Mouse (Mus musculus): ENCODE results near the gene Gpalpp1.
A peak's percentile ranks its signal among the peaks of the same experiment; 100 is the strongest.

Gene Gpalpp1

GRCm38 (mm10) chr14:76115744-76116143 is 5.2 kb upstream of the Gpalpp1 start:
- no peak for DNase-seq (ENCODE audit: low spot score in 2 of 2)

GRCm38 (mm10) chr14:76099543-76099942 is 11.0 kb downstream of the Gpalpp1 start:
- DNase-seq (ENCODE audit: low spot score in 2 of 2) = no peak

GRCm38 (mm10) chr14:76097815-76098214 is 12.7 kb downstream of the Gpalpp1 start:
- DNase-seq (ENCODE audit: low spot score in 2 of 2) = no peak

GRCm38 (mm10) chr14:76097244-76097643 is 13.3 kb downstream of the Gpalpp1 start:
- DNase-seq (ENCODE audit: low spot score in 2 of 2) = no peak

GRCm38 (mm10) chr14:76084188-76084587 is 26.4 kb downstream of the Gpalpp1 start:
- DNase-seq (ENCODE audit: low spot score in 2 of 2) = no peak

GRCm38 (mm10) chr14:76082086-76082636 is 28.4 kb downstream of the Gpalpp1 start:
- no peak for DNase-seq (ENCODE audit: low spot score in 2 of 2)

GRCm38 (mm10) chr14:76081451-76081850 is 29.1 kb downstream of the Gpalpp1 start:
- DNase-seq (ENCODE audit: low spot score in 2 of 2) = no peak

- DNase-seq (ENCODE audit: low spot score in 2 of 2) = peak in 1 of 2 experiments; percentile 21
Observed at GRCm38 (mm10) chr14:76077088-76077491, 33.5 kb downstream of the Gpalpp1 start.

GRCm38 (mm10) chr14:76076602-76077001 is 34.0 kb downstream of the Gpalpp1 start:
- DNase-seq (ENCODE audit: low spot score in 2 of 2) = no peak

- DNase-seq (ENCODE audit: low spot score in 2 of 2) = no peak
Observed at GRCm38 (mm10) chr14:76075721-76076120, 34.8 kb downstream of the Gpalpp1 start.

- no peak for DNase-seq (ENCODE audit: low spot score in 2 of 2)
Observed at GRCm38 (mm10) chr14:76074206-76074605, 36.4 kb downstream of the Gpalpp1 start.

- DNase-seq (ENCODE audit: low spot score in 2 of 2) = no peak
Observed at GRCm38 (mm10) chr14:76072626-76073025, 37.9 kb downstream of the Gpalpp1 start.

- DNase-seq (ENCODE audit: low spot score in 2 of 2) = no peak
Observed at GRCm38 (mm10) chr14:76069296-76069695, 41.3 kb downstream of the Gpalpp1 start.

- no peak for DNase-seq (ENCODE audit: low spot score in 2 of 2)
Observed at GRCm38 (mm10) chr14:76068296-76068695, 42.3 kb downstream of the Gpalpp1 start.

GRCm38 (mm10) chr14:76067237-76067636 is 43.3 kb downstream of the Gpalpp1 start:
- no peak for DNase-seq (ENCODE audit: low spot score in 2 of 2)

- DNase-seq (ENCODE audit: low spot score in 2 of 2) = no peak
Observed at GRCm38 (mm10) chr14:76059441-76059840, 51.1 kb downstream of the Gpalpp1 start.

GRCm38 (mm10) chr14:76053726-76054125 is 56.8 kb downstream of the Gpalpp1 start:
- no peak for DNase-seq (ENCODE audit: low spot score in 2 of 2)

GRCm38 (mm10) chr14:76051966-76052365 is 58.6 kb downstream of the Gpalpp1 start:
- no peak for DNase-seq (ENCODE audit: low spot score in 2 of 2)

GRCm38 (mm10) chr14:76045767-76046166 is 64.8 kb downstream of the Gpalpp1 start:
- DNase-seq (ENCODE audit: low spot score in 2 of 2) = no peak

- no peak for DNase-seq (ENCODE audit: low spot score in 2 of 2)
Observed at GRCm38 (mm10) chr14:76044164-76044557, 66.4 kb downstream of the Gpalpp1 start.

- DNase-seq (ENCODE audit: low spot score in 2 of 2) = no peak
Observed at GRCm38 (mm10) chr14:76043251-76044163, 67.1 kb downstream of the Gpalpp1 start.

Measured in spleen, postnatal 10 days (tissue).